Mouse (Mus musculus) lung, postnatal 14 days (tissue): ENCODE results near the gene Dido1.

Experiments
- DNase-seq: peaks from one replicate; pipeline ENCODE4 v3.0.0; 2021

Gene Dido1

GRCm38 (mm10) chr2:180709923-180710272 is at the start of gene Dido1, which contains the start of gene Gid8:
Gene Dido1, minus strand, starts transcription at chr2:180709999.
Gene Gid8, plus strand, starts transcription at chr2:180710117.
- DNase-seq = peak; percentile 96

GRCm38 (mm10) chr2:180758513-180759263 is 48.9 kb upstream of the Dido1 start:
- no peak for DNase-seq

- DNase-seq = no peak
These were observed 47.0 kb upstream of the Dido1 start for GRCm38 (mm10) chr2:180756786-180757185.

- DNase-seq = peak; percentile 62
These were observed 46.1 kb upstream of the Dido1 start for GRCm38 (mm10) chr2:180755896-180756295.

- DNase-seq = no peak
These were observed 45.3 kb upstream of the Dido1 start for GRCm38 (mm10) chr2:180754976-180755688.

- DNase-seq = no peak
These were observed 39.1 kb upstream of the Dido1 start for GRCm38 (mm10) chr2:180748904-180749303.

GRCm38 (mm10) chr2:180746569-180747192 is 36.9 kb upstream of the Dido1 start:
- DNase-seq = no peak

GRCm38 (mm10) chr2:180745248-180745927 is 35.6 kb upstream of the Dido1 start:
- DNase-seq = peak; percentile 92

- DNase-seq = no peak
These were observed 33.5 kb upstream of the Dido1 start for GRCm38 (mm10) chr2:180743321-180743720.

- no peak for DNase-seq
These were observed 33.0 kb upstream of the Dido1 start for GRCm38 (mm10) chr2:180742820-180743219.

GRCm38 (mm10) chr2:180741421-180741820 is 31.6 kb upstream of the Dido1 start:
- no peak for DNase-seq

GRCm38 (mm10) chr2:180740349-180740748 is 30.6 kb upstream of the Dido1 start:
- DNase-seq = no peak

GRCm38 (mm10) chr2:180737984-180738383 is 28.2 kb upstream of the Dido1 start:
- no peak for DNase-seq

- DNase-seq = no peak
These were observed 25.4 kb upstream of the Dido1 start for GRCm38 (mm10) chr2:180735232-180735631.

GRCm38 (mm10) chr2:180731984-180732383 is 22.2 kb upstream of the Dido1 start:
- DNase-seq = no peak

- DNase-seq = peak; percentile 44
These were observed 21.2 kb upstream of the Dido1 start for GRCm38 (mm10) chr2:180731036-180731435.

- no peak for DNase-seq
These were observed 17.8 kb upstream of the Dido1 start for GRCm38 (mm10) chr2:180727613-180728021.

- peak; percentile 35 for DNase-seq
These were observed 17.1 kb upstream of the Dido1 start for GRCm38 (mm10) chr2:180726658-180727442.

GRCm38 (mm10) chr2:180725856-180726629 is 16.2 kb upstream of the Dido1 start:
- no peak for DNase-seq

- DNase-seq = no peak
These were observed 15.6 kb upstream of the Dido1 start for GRCm38 (mm10) chr2:180725414-180725778.

- peak; percentile 64 for DNase-seq
These were observed 15.0 kb upstream of the Dido1 start, which contains the start of gene Slc17a9 for GRCm38 (mm10) chr2:180724585-180725413. Gene Slc17a9, plus strand, starts transcription at chr2:180725263.
